Mouse (Mus musculus): ENCODE results near the gene Dennd4a. TPM values are rescaled to one million over a fixed set of nuclear protein-coding genes. Genes with fewer than 3 reads are reported as not detected.
A peak's percentile ranks its signal among the peaks of the same experiment; 100 is the strongest.

Dennd4a gene
- total RNA-seq, 2 experiments from 2014 or later, result 16.8 to 18.9 TPM

- no peak for DNase-seq
Observed at GRCm38 (mm10) chr9:64957276-64957675, 146.1 kb downstream of the Dennd4a start.

- peak; percentile 98 for DNase-seq
Observed at GRCm38 (mm10) chr9:64960117-64960977, 149.2 kb downstream of the Dennd4a start, which contains the start of gene Ints14. Gene Ints14 (plus strand): TSS chr9:64960905.

- no peak for DNase-seq
Observed at GRCm38 (mm10) chr9:64960978-64961320, 149.8 kb downstream of the Dennd4a start.

Other genes starting within 250 kb of the Dennd4a start
- 100 to 1,000 TPM; 258 to 267 TPM for gene Rab11a, start 73.6 kb upstream of the Dennd4a start, total RNA-seq (2021)
- under 1 TPM; 0.09 to 0.15 TPM for gene Slc24a1, start 140.3 kb downstream of the Dennd4a start, total RNA-seq (2021)
- 10 to 100 TPM; 27.5 to 31.5 TPM for gene Ints14, start 149.6 kb downstream of the Dennd4a start, total RNA-seq (2021)
- gene Hacd3, start 210.4 kb downstream of the Dennd4a start, total RNA-seq (2021), result 100 to 1,000 TPM; 151 to 154 TPM
- gene Dpp8, start 221.1 kb downstream of the Dennd4a start, total RNA-seq (2021), result 10 to 100 TPM; 74.0 to 86.7 TPM

Data from adrenal gland, postnatal 10 days (tissue).